Mouse (Mus musculus) limb, embryonic 14.5 days (tissue): Measurements from ENCODE around the gene Ipcef1. TPM values are rescaled to one million over a fixed set of nuclear protein-coding genes. Genes with fewer than 3 reads are reported as not detected.

Experiments
- ATAC-seq: fragments of 200-750 bp; cut with Nextera tagmentation; 2 replicates; pipeline ENCODE4 v1.8.0; 2017; ENCODE audit warnings: low read depth, moderate number of reproducible peaks, moderate TSS enrichment; ENCODE audit not compliant: low FRiP score
- DNase-seq: peaks from one replicate; pipeline ENCODE4 v3.0.0-alpha.2; 2015; ENCODE audit warnings: low spot score
- H3K27ac ChIP-seq: fragments of 300-500 bp; sonication (generic); replicated peaks from 2 replicates; pipeline ENCODE4 v1.5.1; 2014; ENCODE audit warnings: low read depth, mild to moderate bottlenecking, low read length, moderate library complexity, mixed read lengths
- H3K27me3 ChIP-seq: fragments of 300-500 bp; sonication (generic); 2 replicates; pipeline ENCODE4 v1.6.1; 2014; ENCODE audit warnings: low read length, mixed read lengths; ENCODE audit not compliant: control insufficient read depth, insufficient read depth
- H3K36me3 ChIP-seq: fragments of 300-500 bp; sonication (generic); 2 replicates; pipeline ENCODE4 v1.6.1; 2014; ENCODE audit warnings: mild to moderate bottlenecking, low read length, moderate library complexity, mixed read lengths; ENCODE audit not compliant: control insufficient read depth, insufficient read depth
- H3K4me1 ChIP-seq: fragments of 300-500 bp; sonication (generic); 2 replicates; pipeline ENCODE4 v1.6.1; 2014; ENCODE audit warnings: antibody characterized with exemption, low read length, mixed read lengths; ENCODE audit not compliant: control insufficient read depth, insufficient read depth
- H3K4me2 ChIP-seq: fragments of 300-500 bp; sonication (generic); replicated peaks from 2 replicates; pipeline ENCODE4 v1.6.1; 2014; ENCODE audit warnings: low read depth, mild to moderate bottlenecking, low read length, moderate library complexity; ENCODE audit not compliant: severe bottlenecking
- H3K4me3 ChIP-seq: fragments of 300-500 bp; sonication (generic); replicated peaks from 2 replicates; pipeline ENCODE4 v1.5.1; 2014; ENCODE audit warnings: low read length
- H3K9ac ChIP-seq: fragments of 300-500 bp; sonication (generic); 2 replicates; pipeline ENCODE4 v1.6.1; 2014; ENCODE audit warnings: mild to moderate bottlenecking, low read depth, low read length, moderate library complexity; ENCODE audit not compliant: severe bottlenecking
- H3K9me3 ChIP-seq: fragments of 300-500 bp; sonication (generic); 2 replicates; pipeline ENCODE4 v1.6.1; 2016; ENCODE audit warnings: low read length; ENCODE audit not compliant: control insufficient read depth
- POLR2A ChIP-seq: fragments of 200-500 bp; IDR thresholded peaks from 2 replicates; pipeline ENCODE4 v1.8.0; 2012; ENCODE audit warnings: inconsistent platforms, mild to moderate bottlenecking, moderate library complexity, borderline replicate concordance; ENCODE audit not compliant: insufficient read depth, insufficient read length; ENCODE audit errors: extremely low read depth
- WGBS: fragments of 180-500 bp; shearing (Covaris S2); extraction: QIAGEN DNeasy Blood & Tissue Kit; methylation state at CpG from one replicate; pipeline ENCODE4 v1.1.7; 2014; 5-methylcytosine and 5-hydroxymethylcytosine counted together
- polyA plus RNA-seq, 2 experiments: library from polyadenylated mRNA; depleted of rRNA in 1 of 2; stranded (reverse) in 1 of 2; unstranded in 1 of 2; fragments of >200 nt; fragmentation: Nextera tagmentation in 1 of 2; extraction: Ambion mirVana in 1 of 2; gene quantifications; 2 replicates each; pipeline versions ENCODE4 v1.2.1 to v1.2.3; 2012 to 2014

Gene Ipcef1
- polyA plus RNA-seq, 2 experiments, result 0.18 to 0.36 TPM

DNA sequence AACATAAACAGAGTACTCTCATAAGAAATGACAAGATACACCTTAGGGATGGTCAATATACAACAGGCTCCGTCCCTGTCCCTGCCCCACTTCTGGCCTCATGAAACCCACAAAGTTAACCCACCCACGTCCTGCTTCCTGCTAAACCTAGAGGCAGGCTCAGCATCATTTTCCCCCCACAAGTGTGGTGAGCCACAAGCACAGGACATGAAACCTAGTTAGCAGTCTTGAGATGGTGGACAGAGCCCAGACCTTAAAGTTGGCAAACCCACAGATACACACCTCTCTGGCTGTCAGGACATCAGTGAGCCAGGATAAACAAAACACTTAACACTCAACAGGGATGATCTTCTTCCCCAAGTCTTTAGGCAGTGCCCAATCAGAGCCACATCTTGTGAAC is 95.9 kb downstream of the Ipcef1 start:
- no peak for DNase-seq
- 84% methylated on average over 2 of the region's 2 CpGs for WGBS
- Histone ChIP-seq H3K4me3 (no peak overlapping the region), H3K4me1 (no peaks in the 10 kb centered on the region), H3K9me3 (no peaks in the 10 kb centered on the region), H3K4me2 (no peak overlapping the region), H3K9ac (no peak overlapping the region), H3K27ac (no peak overlapping the region), H3K36me3 (no peaks in the 10 kb centered on the region), H3K27me3 (no peaks in the 10 kb centered on the region)
- TF ChIP-seq POLR2A, result no peak
- no peak for ATAC-seq

- H3K4me2 ChIP-seq, result no peak overlapping the region
- TF ChIP-seq POLR2A, result no peak
- no peaks in the 10 kb centered on the region for H3K27me3 ChIP-seq
- no peaks in the 10 kb centered on the region for H3K9me3 ChIP-seq
- no peak overlapping the region for H3K9ac ChIP-seq
- no peak overlapping the region for H3K4me3 ChIP-seq
- no peak overlapping the region for H3K27ac ChIP-seq
- no peaks in the 10 kb centered on the region for H3K4me1 ChIP-seq
- DNase-seq (no peak), ATAC-seq (no peak)
- no peaks in the 10 kb centered on the region for H3K36me3 ChIP-seq
Measured at GRCm38 (mm10) chr10:6954533-6954932, 97.7 kb downstream of the Ipcef1 start.

DNA sequence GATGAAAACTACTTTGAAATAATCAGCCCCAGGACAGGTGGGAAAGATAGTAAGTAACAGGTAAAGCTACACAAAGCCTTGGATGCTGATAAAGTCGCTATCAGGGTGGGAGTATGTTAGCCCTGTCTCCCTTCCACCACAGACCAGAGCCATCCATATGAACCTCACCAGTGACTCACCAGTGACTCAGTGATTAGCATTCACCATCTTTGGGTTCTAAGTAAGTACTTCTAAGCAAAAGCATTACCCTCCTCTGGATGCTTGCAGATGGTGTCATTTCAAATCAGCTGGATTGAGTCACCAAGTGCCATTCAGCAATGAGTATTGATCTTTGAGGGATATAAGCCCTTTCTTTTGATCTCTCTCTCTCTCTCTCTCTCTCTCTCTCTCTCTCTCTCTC is 99.2 kb downstream of the Ipcef1 start:
- TF ChIP-seq POLR2A, result no peak
- no peaks in the 10 kb centered on the region for H3K36me3 ChIP-seq
- 77% methylated on average over 1 of the region's 1 CpGs for WGBS

DNA sequence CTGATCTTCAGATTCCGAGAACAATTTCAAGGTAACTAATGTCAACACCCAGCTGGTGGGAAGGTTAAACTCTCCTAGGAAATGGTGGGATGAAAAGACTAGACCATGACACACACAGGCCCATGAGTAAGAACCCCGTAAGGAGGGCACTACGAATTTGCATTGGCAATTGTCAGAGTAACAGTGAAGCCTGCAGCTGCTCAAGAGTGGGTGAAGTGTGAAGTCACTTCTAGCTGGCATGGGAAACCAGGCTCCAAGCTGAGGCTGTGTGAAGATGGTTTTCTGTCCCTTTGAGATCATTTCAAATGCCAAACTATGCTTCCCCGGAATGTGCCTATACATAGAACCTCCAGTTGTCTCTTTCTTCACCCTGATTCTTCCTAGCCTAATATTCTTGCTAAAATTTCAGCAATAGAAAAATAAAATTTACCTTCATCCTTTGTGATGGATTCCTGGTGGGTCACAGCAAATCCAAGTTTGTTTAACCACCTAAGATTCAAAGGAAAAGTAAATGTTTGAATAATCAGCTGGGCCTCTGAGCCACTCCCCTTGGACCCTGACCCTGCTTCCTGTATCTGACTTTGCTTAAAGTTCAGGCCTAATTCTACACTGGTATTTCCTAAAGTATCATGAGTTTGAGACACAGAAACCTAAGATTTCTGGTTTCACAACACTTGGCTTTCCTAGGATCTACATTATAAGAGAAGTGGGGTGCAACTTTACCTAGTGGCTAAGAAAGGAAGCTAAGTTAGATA is 115.4 kb downstream of the Ipcef1 start:
- Histone ChIP-seq H3K27ac (no peak overlapping the region), H3K36me3 (no peaks in the 10 kb centered on the region), H3K4me3 (no peak overlapping the region), H3K27me3 (no peaks in the 10 kb centered on the region), H3K9ac (no peak overlapping the region), H3K9me3 (no peaks in the 10 kb centered on the region), H3K4me2 (no peak overlapping the region), H3K4me1 (no peaks in the 10 kb centered on the region)
- no peak for TF ChIP-seq POLR2A
- WGBS, result 88% methylated on average over 4 of the region's 4 CpGs
- DNase-seq, result no peak
- ATAC-seq, result no peak

More for the DNA sequence above, 99.2 kb downstream of the Ipcef1 start:
- Histone ChIP-seq H3K4me1 (no peaks in the 10 kb centered on the region), H3K27me3 (no peaks in the 10 kb centered on the region), H3K4me2 (no peak overlapping the region), H3K4me3 (no peak overlapping the region), H3K27ac (no peak overlapping the region), H3K9me3 (no peaks in the 10 kb centered on the region), H3K9ac (no peak overlapping the region)
- no peak for DNase-seq
- no peak for ATAC-seq

DNA sequence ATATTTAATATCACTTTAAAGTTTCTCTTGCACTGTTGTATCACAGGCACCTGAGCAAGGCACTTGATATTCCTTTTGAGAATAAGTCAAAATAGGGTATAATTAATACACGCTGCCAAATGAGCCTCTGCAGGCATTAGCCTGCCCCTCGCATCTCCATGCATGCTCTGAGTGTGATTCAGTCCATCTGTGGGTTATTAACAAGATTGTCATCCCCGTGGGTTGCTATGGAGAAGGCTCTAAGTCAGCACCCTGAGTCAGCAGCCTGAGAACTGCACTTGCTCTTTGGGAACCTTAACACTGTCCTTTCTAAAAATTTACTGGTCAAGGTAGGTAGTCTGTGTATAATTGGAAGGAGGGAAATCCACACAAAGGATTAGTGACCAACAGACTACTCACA is 117.5 kb downstream of the Ipcef1 start:
- Histone ChIP-seq H3K4me1 (no peaks in the 10 kb centered on the region), H3K27me3 (no peaks in the 10 kb centered on the region), H3K4me3 (no peak overlapping the region), H3K9ac (no peak overlapping the region), H3K4me2 (no peak overlapping the region), H3K27ac (no peak overlapping the region), H3K36me3 (no peaks in the 10 kb centered on the region), H3K9me3 (no peaks in the 10 kb centered on the region)
- no peak for TF ChIP-seq POLR2A
- WGBS, result 56% methylated on average over 3 of the region's 3 CpGs
- ATAC-seq (no peak), DNase-seq (no peak)
